Mouse (Mus musculus) gastrocnemius, adult 18-20 months (tissue): ENCODE results near the gene Vmn1r119. TPM values are rescaled to one million over a fixed set of nuclear protein-coding genes. Genes with fewer than 3 reads are reported as not detected.
"Not testable (repeated sequence)": the region's sequence is repeated elsewhere in the genome, so short reads cannot be mapped to it uniquely, and the experiment has no call there.

Source experiments
- DNase-seq: peaks from one replicate; pipeline ENCODE4 v3.0.0; 2021; ENCODE audit warnings: low spot score
- long read RNA-seq, 2 experiments: library from polyadenylated mRNA; stranded (forward); transcript quantifications; one replicate each; pipeline ENCODE4 v2.0.0; 2021
- total RNA-seq, 2 experiments: library from RNA; stranded (reverse); gene quantifications; 2 replicates each; pipeline ENCODE4 v1.2.3; 2021

Gene Vmn1r119
- total RNA-seq = not detected
- long read RNA-seq, experiment 1 = 0 reads
- long read RNA-seq, experiment 2 = 0 reads

DNA sequence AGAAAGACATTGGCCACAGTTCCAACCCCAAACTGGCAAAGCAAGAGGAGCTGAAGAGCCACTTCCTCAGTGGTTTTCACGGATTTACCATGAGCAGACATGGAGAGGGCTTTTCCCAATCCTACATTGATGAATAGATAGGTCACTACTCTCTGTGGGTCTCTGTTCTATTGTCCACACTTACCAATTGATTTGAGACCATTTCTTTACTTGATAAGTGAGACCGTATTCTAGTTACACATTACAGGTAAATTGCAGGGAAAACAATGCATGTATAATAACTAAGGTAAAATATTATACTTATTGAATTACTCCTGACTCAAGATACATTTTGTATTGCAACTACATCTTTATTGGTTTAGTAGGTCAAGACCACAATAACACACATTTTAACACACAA lies at the start of gene Vmn1r119:
TSS of gene Vmn1r119 (minus strand) at position 101 of the 400 bp plus-strand sequence.
- DNase-seq = not testable (repeated sequence)

DNA sequence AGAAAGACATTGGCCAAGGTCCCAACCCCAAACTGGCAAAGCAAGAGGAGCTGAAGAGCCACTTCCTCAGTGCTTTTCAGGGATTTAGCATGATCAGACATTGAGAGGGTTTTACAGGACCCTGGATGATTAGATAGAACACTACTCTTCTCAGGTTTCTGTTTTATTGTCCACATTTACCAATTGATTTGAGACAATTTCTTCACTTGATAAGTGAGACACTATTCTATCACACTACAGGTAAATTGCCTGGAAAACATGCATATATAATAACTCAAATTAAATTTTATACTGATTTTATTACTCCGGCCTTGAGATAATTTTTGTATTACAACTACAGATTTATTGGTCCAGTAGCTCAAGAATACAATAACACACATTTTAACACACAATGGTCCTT lies 41.4 kb upstream of the Vmn1r119 start, which contains the start of gene Vmn1r120:
TSS of gene Vmn1r120 (minus strand) at position 101 of the 400 bp plus-strand sequence.
- not testable (repeated sequence) for DNase-seq

Other genes starting within 250 kb of the Vmn1r119 start
- not detected for gene Vmn1r112, start 241.3 kb downstream of the Vmn1r119 start, total RNA-seq
- gene Vmn1r113, start 225.2 kb downstream of the Vmn1r119 start, total RNA-seq = not detected
- not detected for gene Vmn1r114, start 200.3 kb downstream of the Vmn1r119 start, total RNA-seq
- not detected for gene Vmn1r115, start 167.5 kb downstream of the Vmn1r119 start, total RNA-seq
- not detected for gene Vmn1r116, start 140.2 kb downstream of the Vmn1r119 start, total RNA-seq
- not detected for gene Vmn1r117, start 128.3 kb downstream of the Vmn1r119 start, total RNA-seq
- gene Vmn1r118, start 100.1 kb downstream of the Vmn1r119 start, total RNA-seq = not detected
- not detected for gene Vmn1r120, start 41.3 kb upstream of the Vmn1r119 start, total RNA-seq
- not detected for gene Vmn1r121, start 86.1 kb upstream of the Vmn1r119 start, total RNA-seq
- gene Vmn1r122, start 121.7 kb upstream of the Vmn1r119 start, total RNA-seq = not detected
- gene Vmn1r123, start 149.7 kb upstream of the Vmn1r119 start, total RNA-seq = not detected
- gene Gm5157, start 178.0 kb upstream of the Vmn1r119 start, total RNA-seq = not detected
- gene Vmn1r124, start 248.2 kb upstream of the Vmn1r119 start, total RNA-seq = not detected